8 mouse cellular contexts compared by ENCODE assay signal in the genomic region with DNA sequence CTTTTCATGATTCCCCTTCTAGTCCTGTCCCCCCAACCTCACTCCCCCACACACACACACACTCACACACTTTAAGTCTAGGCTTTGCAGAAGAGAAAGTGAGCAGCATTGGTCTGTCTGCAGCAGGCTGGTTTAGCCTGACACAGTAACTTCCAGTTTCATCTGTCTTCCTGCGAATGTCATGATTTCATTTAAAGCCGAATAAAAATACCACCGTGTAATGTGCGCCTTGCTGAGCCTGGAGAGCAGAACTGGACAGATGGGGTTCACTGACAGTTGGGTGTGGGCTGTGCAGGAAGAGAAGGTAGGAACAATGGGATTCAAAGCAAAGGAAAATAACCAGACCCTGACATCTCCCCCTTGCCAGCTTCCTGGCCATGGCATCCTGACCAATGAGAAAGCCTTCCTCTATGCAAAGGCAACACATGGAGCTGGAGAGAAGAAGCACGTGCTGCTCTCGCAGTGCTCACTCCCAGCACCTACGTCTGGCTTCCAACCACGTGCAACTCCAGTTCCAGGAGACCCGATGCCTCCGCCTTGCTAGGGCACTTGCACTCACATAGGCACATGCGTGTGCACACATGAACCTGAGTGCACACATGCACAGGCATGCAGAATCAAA. TPM values are rescaled to one million over a fixed set of nuclear protein-coding genes. Genes with fewer than 3 reads are reported as not detected.
DNase-seq lines count a peak whose midpoint lies in the region; ATAC-seq and TF ChIP-seq lines count a peak whose summit lies in the region.

No protein-coding gene starts in this region.

- no peak overlapping the region for H3K9ac ChIP-seq in intestine, postnatal 0 days (ENCODE audit: low read depth, low read length)
- H3K9ac ChIP-seq in intestine, embryonic 16.5 days (ENCODE audit: low read depth, low read length) = no peak overlapping the region
- H3K9ac ChIP-seq in hindbrain, embryonic 12.5 days = no peak overlapping the region
- H3K9ac ChIP-seq in liver, postnatal 0 days (replicated peaks) = no peak overlapping the region

- 0 out of 2 replicates have a peak, but pooled peaks have one; percentile 2 for ATAC-seq in intestine, postnatal 0 days
- ATAC-seq in intestine, embryonic 16.5 days = no peak
- ATAC-seq in hindbrain, embryonic 12.5 days (ENCODE audit: low FRiP score) = 0 out of 2 replicates have a peak, but pooled peaks have one; percentile 46
- no peak for ATAC-seq in erythroblast, adult 5-6 weeks (replicated peaks; ENCODE audit: low FRiP score, poor library complexity, severe bottlenecking)
- ATAC-seq in liver, postnatal 0 days = no peak

- no peaks in the 10 kb centered on the region for H3K79me2 ChIP-seq in macrophage (ENCODE audit: inconsistent target)

- TF ChIP-seq CTCF in intestine, postnatal 0 days (IDR thresholded peaks at IDR 0.05; ENCODE audit: low read depth) = no peak
- no peak for TF ChIP-seq CTCF in liver, postnatal 0 days (IDR thresholded peaks at IDR 0.05; ENCODE audit: low read depth)

- no peak overlapping the region for H3K4me3 ChIP-seq in intestine, postnatal 0 days (ENCODE audit: low read depth, low read length)
- H3K4me3 ChIP-seq in intestine, embryonic 16.5 days (ENCODE audit: low read length) = no peak overlapping the region
- no peak overlapping the region for H3K4me3 ChIP-seq in hindbrain, embryonic 12.5 days
- peak overlapping the region; percentile 13; the same call in 1 of the 2 replicates for H3K4me3 ChIP-seq in macrophage (ENCODE audit: inconsistent target)
- no peak overlapping the region for H3K4me3 ChIP-seq in liver, postnatal 0 days (ENCODE audit: low read depth, low read length)

- DNase-seq in cerebellum, adult 18-20 months = peak; percentile 18 to 31
- DNase-seq in liver, postnatal 0 days = no peak
- DNase-seq in embryo, embryonic 11 days = no peak

- no peaks in the 10 kb centered on the region for H3K27me3 ChIP-seq in intestine, postnatal 0 days (replicated peaks; ENCODE audit: control insufficient read depth, insufficient read depth, low read length)
- H3K27me3 ChIP-seq in intestine, embryonic 16.5 days (replicated peaks; ENCODE audit: control insufficient read depth, insufficient read depth, low read length) = no peaks in the 10 kb centered on the region
- no peaks in the 10 kb centered on the region for H3K27me3 ChIP-seq in hindbrain, embryonic 12.5 days
- no peaks in the 10 kb centered on the region for H3K27me3 ChIP-seq in liver, postnatal 0 days (ENCODE audit: insufficient read depth, low read length)

- no peak overlapping the region for H3K27ac ChIP-seq in intestine, postnatal 0 days (ENCODE audit: low read depth, low read length)
- H3K27ac ChIP-seq in intestine, embryonic 16.5 days (ENCODE audit: low read length) = no peak overlapping the region
- H3K27ac ChIP-seq in hindbrain, embryonic 12.5 days = 0 out of 2 replicates have a peak overlapping the region, but pooled peaks have one; percentile 2
- no peak overlapping the region for H3K27ac ChIP-seq in macrophage
- H3K27ac ChIP-seq in liver, postnatal 0 days (ENCODE audit: low read depth) = no peak overlapping the region

- H3K36me3 ChIP-seq in intestine, postnatal 0 days (ENCODE audit: control insufficient read depth, insufficient read depth) = peaks cover 3% of the 10 kb centered on the region; the same call in 1 of the 2 replicates
- H3K36me3 ChIP-seq in intestine, embryonic 16.5 days (ENCODE audit: control insufficient read depth, insufficient read depth, low read length) = no peaks in the 10 kb centered on the region
- no peaks in the 10 kb centered on the region for H3K36me3 ChIP-seq in hindbrain, embryonic 12.5 days
- no peaks in the 10 kb centered on the region for H3K36me3 ChIP-seq in macrophage (ENCODE audit: inconsistent target)
- H3K36me3 ChIP-seq in liver, postnatal 0 days (replicated peaks; ENCODE audit: insufficient read depth, low read length) = no peaks in the 10 kb centered on the region

- no peak for TF ChIP-seq EP300 in liver, postnatal 0 days (IDR thresholded peaks at IDR 0.05; ENCODE audit: low read depth)

- 76% methylated on average over 11 of the region's 11 CpGs for WGBS in intestine, postnatal 0 days
- WGBS in intestine, embryonic 16.5 days = 73% methylated on average over 11 of the region's 11 CpGs
- 77% methylated on average over 11 of the region's 11 CpGs for WGBS in hindbrain, embryonic 12.5 days
- WGBS in macrophage (ENCODE audit: missing documents) = 15% methylated on average over 11 of the region's 11 CpGs
- 60% methylated on average over 11 of the region's 11 CpGs for WGBS in liver, postnatal 0 days (ENCODE audit: insufficient replicate concordance)

- no peak overlapping the region for H3K4me2 ChIP-seq in intestine, postnatal 0 days (replicated peaks; ENCODE audit: low read depth)
- no peak overlapping the region for H3K4me2 ChIP-seq in intestine, embryonic 16.5 days (ENCODE audit: low read depth, low read length)
- H3K4me2 ChIP-seq in hindbrain, embryonic 12.5 days (replicated peaks) = no peak overlapping the region
- no peak overlapping the region for H3K4me2 ChIP-seq in liver, postnatal 0 days (ENCODE audit: low read depth, low read length)

- no peaks in the 10 kb centered on the region for H3K4me1 ChIP-seq in intestine, postnatal 0 days (replicated peaks; ENCODE audit: control insufficient read depth, insufficient read depth, low read length)
- H3K4me1 ChIP-seq in intestine, embryonic 16.5 days (ENCODE audit: control insufficient read depth, insufficient read depth, low read length) = peaks cover 2% of the 10 kb centered on the region; the same call in 1 of the 2 replicates
- H3K4me1 ChIP-seq in hindbrain, embryonic 12.5 days = peaks cover 8% of the 10 kb centered on the region; the same call in 1 of the 2 replicates
- no peaks in the 10 kb centered on the region for H3K4me1 ChIP-seq in liver, postnatal 0 days (ENCODE audit: insufficient read depth)

- H3K9me3 ChIP-seq in intestine, postnatal 0 days (ENCODE audit: control insufficient read depth) = no peaks in the 10 kb centered on the region
- peaks cover 5% of the 10 kb centered on the region; the same call in 1 of the 2 replicates for H3K9me3 ChIP-seq in intestine, embryonic 16.5 days (ENCODE audit: control insufficient read depth, low read length)
- peaks cover 4% of the 10 kb centered on the region for H3K9me3 ChIP-seq in hindbrain, embryonic 12.5 days (replicated peaks)
- peaks cover 3% of the 10 kb centered on the region; the same call in 1 of the 2 replicates for H3K9me3 ChIP-seq in liver, postnatal 0 days (ENCODE audit: low read length)

RNA-seq across cellular contexts. Expression of gene Svopl, which starts 18.8 kb away (rescaled TPM):
- 0.68 and 0.94 TPM in 2 replicates for polyA plus RNA-seq in intestine, postnatal 0 days (2015; fragmentation: Nextera tagmentation; extraction: Ambion mirVana)
- polyA plus RNA-seq in intestine, embryonic 16.5 days (2015; fragmentation: Nextera tagmentation; extraction: Ambion mirVana) = 0.32 and 0.64 TPM in 2 replicates
- polyA plus RNA-seq in hindbrain, embryonic 12.5 days (2016; fragmentation: Nextera tagmentation; extraction: Ambion mirVana) = 3.9 and 4.2 TPM in 2 replicates
- not detected for total RNA-seq in macrophage (2018; cell fraction: chromatin; rRNA removed)
- total RNA-seq in macrophage (2018; cell fraction: cytosol; rRNA removed) = not detected
- total RNA-seq in macrophage (2018; cell fraction: nucleus; rRNA removed) = not detected
- polyA plus RNA-seq in macrophage (2018) = not detected in 3 replicates
- total RNA-seq in erythroblast, adult 5-6 weeks (2015; ENCODE audit: low replicate concordance) = not detected in 2 replicates
- not detected in 2 replicates for total RNA-seq in erythroblast, adult 5-6 weeks (2017; ENCODE audit: low replicate concordance)
- polyA plus RNA-seq in liver, postnatal 0 days (2015; fragmentation: Nextera tagmentation; extraction: Ambion mirVana) = 0.08 and 0.15 TPM in 2 replicates

RNA-seq across cellular contexts. Expression of gene Tmem213, which starts 43.4 kb away (rescaled TPM):
- not detected in 2 replicates for polyA plus RNA-seq in intestine, postnatal 0 days (2015; fragmentation: Nextera tagmentation; extraction: Ambion mirVana)
- polyA plus RNA-seq in intestine, embryonic 16.5 days (2015; fragmentation: Nextera tagmentation; extraction: Ambion mirVana) = not detected in 2 replicates
- not detected in 2 replicates for polyA plus RNA-seq in hindbrain, embryonic 12.5 days (2016; fragmentation: Nextera tagmentation; extraction: Ambion mirVana)
- total RNA-seq in macrophage (2018; cell fraction: chromatin; rRNA removed) = not detected
- total RNA-seq in macrophage (2018; cell fraction: cytosol; rRNA removed) = not detected
- total RNA-seq in macrophage (2018; cell fraction: nucleus; rRNA removed) = not detected
- polyA plus RNA-seq in macrophage (2018) = not detected in 3 replicates
- total RNA-seq in erythroblast, adult 5-6 weeks (2015; ENCODE audit: low replicate concordance) = not detected in 2 replicates
- total RNA-seq in erythroblast, adult 5-6 weeks (2017; ENCODE audit: low replicate concordance) = not detected in 2 replicates
- polyA plus RNA-seq in liver, postnatal 0 days (2015; fragmentation: Nextera tagmentation; extraction: Ambion mirVana) = not detected in 2 replicates

RNA-seq across cellular contexts. Expression of gene Atp6v0a4, which starts 58.8 kb away (rescaled TPM):
- polyA plus RNA-seq in intestine, postnatal 0 days (2015; fragmentation: Nextera tagmentation; extraction: Ambion mirVana) = 0.26 and 0.37 TPM in 2 replicates
- 5.1 and 5.4 TPM in 2 replicates for polyA plus RNA-seq in intestine, embryonic 16.5 days (2015; fragmentation: Nextera tagmentation; extraction: Ambion mirVana)
- polyA plus RNA-seq in hindbrain, embryonic 12.5 days (2016; fragmentation: Nextera tagmentation; extraction: Ambion mirVana) = 0.10 TPM in 1 of 2 replicates, not detected in the other
- total RNA-seq in macrophage (2018; cell fraction: chromatin; rRNA removed) = not detected
- total RNA-seq in macrophage (2018; cell fraction: cytosol; rRNA removed) = not detected
- not detected for total RNA-seq in macrophage (2018; cell fraction: nucleus; rRNA removed)
- not detected in 3 replicates for polyA plus RNA-seq in macrophage (2018)
- 0.38 and 0.63 TPM in 2 replicates for total RNA-seq in erythroblast, adult 5-6 weeks (2015; ENCODE audit: low replicate concordance)
- total RNA-seq in erythroblast, adult 5-6 weeks (2017; ENCODE audit: low replicate concordance) = not detected in 2 replicates
- 0.05 TPM in 2 replicates for polyA plus RNA-seq in liver, postnatal 0 days (2015; fragmentation: Nextera tagmentation; extraction: Ambion mirVana)

Comparison
In these comparisons a context has a peak if more than half of its experiments do, and no peak if none do; other contexts are left out.
1. ATAC-seq: peak in intestine, postnatal 0 days (single experiment) and hindbrain, embryonic 12.5 days (single experiment); none in intestine, embryonic 16.5 days (single experiment), erythroblast, adult 5-6 weeks (single experiment) and liver, postnatal 0 days (single experiment).
2. DNase-seq: peak in cerebellum, adult 18-20 months (2 of 2); none in liver, postnatal 0 days (single experiment) and embryo, embryonic 11 days (single experiment).